In the genomic region with DNA sequence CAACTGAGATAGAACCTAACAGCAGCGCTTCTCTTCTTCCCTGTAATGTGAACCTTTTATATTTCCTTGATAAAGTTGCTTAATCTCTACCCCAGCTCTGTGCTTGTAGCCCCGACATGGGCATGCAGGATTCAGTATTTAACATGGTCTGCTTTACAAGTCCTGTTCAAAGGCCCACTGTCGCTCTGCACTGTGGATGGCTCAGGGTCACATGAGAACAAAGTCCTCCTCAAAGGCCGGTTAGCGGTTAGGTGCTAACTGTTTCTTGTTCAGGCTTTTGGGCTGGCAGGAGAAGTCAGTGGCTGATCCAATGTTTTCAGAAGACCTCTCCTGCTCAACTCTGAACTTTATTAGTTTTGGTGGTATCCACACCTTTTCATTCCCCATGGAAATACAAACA, we compare ENCODE assay signal across 19 mouse cellular contexts. TPM values are rescaled to one million over a fixed set of nuclear protein-coding genes. Genes with fewer than 3 reads are reported as not detected.
"Had no signal": no experiment of that assay in that cellular context is flagged by ENCODE, and none has a peak within 500 bp of the region (broad histone marks: within the 10 kb centered on the region; RNA-seq: fewer than 3 reads in every experiment).

No protein-coding gene starts in this region.

- H3K4me2 ChIP-seq: limb, embryonic 13.5 days; lung, embryonic 14.5 days; midbrain, embryonic 12.5 days; midbrain, embryonic 15.5 days; neural tube, embryonic 12.5 days; neural tube, embryonic 15.5 days had no signal

- ATAC-seq: hindbrain, postnatal 0 days; inflammation-experienced regulatory T-cells, adult 6 months; intestine, embryonic 16.5 days; midbrain, embryonic 15.5 days had no signal

- H3K27me3 ChIP-seq: limb, embryonic 13.5 days; midbrain, embryonic 12.5 days; midbrain, embryonic 15.5 days; neural tube, embryonic 12.5 days; neural tube, embryonic 15.5 days had no signal

- H3K9me3 ChIP-seq: limb, embryonic 10.5 days; limb, embryonic 13.5 days; midbrain, embryonic 12.5 days; midbrain, embryonic 15.5 days; neural tube, embryonic 12.5 days; neural tube, embryonic 15.5 days had no signal

- H3K27ac ChIP-seq: hindbrain, postnatal 0 days; layer of hippocampus, adult 2 months; limb, embryonic 10.5 days; limb, embryonic 13.5 days; liver, embryonic 14.5 days; macrophage; midbrain, embryonic 12.5 days; midbrain, embryonic 15.5 days; neural tube, embryonic 12.5 days; neural tube, embryonic 15.5 days had no signal

- H3K4me1 ChIP-seq: limb, embryonic 13.5 days; midbrain, embryonic 12.5 days; midbrain, embryonic 15.5 days; neural tube, embryonic 12.5 days; neural tube, embryonic 15.5 days had no signal

- DNase-seq: layer of hippocampus, adult 9-11 months; lung, embryonic 14.5 days; right cerebral cortex, adult 18-20 months; right cerebral cortex, postnatal 14 days; spleen, adult 18-20 months; thymus, adult 18-20 months; thymus, postnatal 36 days had no signal

- H3K4me3 ChIP-seq: layer of hippocampus, adult 2 months; limb, embryonic 10.5 days; limb, embryonic 13.5 days; midbrain, embryonic 12.5 days; midbrain, embryonic 15.5 days; neural tube, embryonic 12.5 days; neural tube, embryonic 15.5 days had no signal

- H3K9ac ChIP-seq: limb, embryonic 13.5 days; liver, embryonic 14.5 days; lung, embryonic 14.5 days; midbrain, embryonic 12.5 days; midbrain, embryonic 15.5 days; neural tube, embryonic 12.5 days; neural tube, embryonic 15.5 days had no signal

RNA-seq across cellular contexts. Expression of a gene that starts 52.7 kb away (rescaled TPM):
- polyA plus RNA-seq: inflammation-experienced regulatory T-cells, adult 6 months; limb, embryonic 10.5 days; macrophage had no signal
